Mouse (Mus musculus): ENCODE measurements around the gene Fth1. TPM values are rescaled to one million over a fixed set of nuclear protein-coding genes. Genes with fewer than 3 reads are reported as not detected.
A peak's percentile ranks its signal among the peaks of the same experiment; 100 is the strongest.

Fth1 gene
- total and polyA plus RNA-seq, 2 experiments from 2014 or later, result 443 to 2,616 TPM

- H3K4me3 ChIP-seq (ENCODE audit: low read length), result no peak overlapping the region
- no peaks in the 10 kb centered on the region for H3K4me1 ChIP-seq (ENCODE audit: insufficient read depth, low read length)
- DNase-seq (ENCODE audit: low spot score), result no peak
- H3K9me3 ChIP-seq (ENCODE audit: low read length), result no peaks in the 10 kb centered on the region
- no peak overlapping the region for H3K9ac ChIP-seq (replicated peaks; ENCODE audit: low read length)
- no peak for ATAC-seq
- no peak overlapping the region for H3K27ac ChIP-seq
- TF ChIP-seq CTCF (IDR thresholded peaks at IDR 0.05; ENCODE audit: low read depth), result no peak
- H3K27me3 ChIP-seq (ENCODE audit: insufficient read depth, low read length), result no peaks in the 10 kb centered on the region
- WGBS, result 54% methylated on average over 7 of the region's 7 CpGs
- no peaks in the 10 kb centered on the region for H3K36me3 ChIP-seq (ENCODE audit: insufficient read depth, low read length)
- no peak overlapping the region for H3K4me2 ChIP-seq (ENCODE audit: low read depth, low read length)
These were observed 40.6 kb upstream of the Fth1 start for GRCm38 (mm10) chr19:9939841-9940240.

DNA sequence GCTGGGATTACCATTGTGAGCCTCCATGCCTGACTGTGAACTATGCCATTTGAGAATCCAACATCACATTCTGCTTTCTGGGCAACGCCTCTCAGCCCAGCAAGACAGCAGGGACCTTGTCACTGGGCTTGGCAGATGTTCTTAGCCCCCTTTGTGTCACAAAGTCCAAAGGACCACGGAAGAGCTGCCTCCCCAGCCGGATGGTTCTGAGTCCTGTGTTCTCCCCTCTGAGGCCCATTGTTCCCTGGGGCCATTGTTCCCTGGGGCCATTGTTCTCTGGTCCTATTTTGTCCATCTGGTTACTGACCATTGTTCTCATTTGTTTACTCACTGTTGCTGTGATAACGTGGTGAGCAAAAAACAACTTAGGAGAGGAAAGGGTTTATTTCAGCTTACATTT, 39.5 kb upstream of the Fth1 start:
- Histone ChIP-seq H3K4me3 (ENCODE audit: low read length) (no peak overlapping the region), H3K9me3 (ENCODE audit: low read length) (no peaks in the 10 kb centered on the region), H3K36me3 (ENCODE audit: insufficient read depth, low read length) (no peaks in the 10 kb centered on the region), H3K9ac (replicated peaks; ENCODE audit: low read length) (no peak overlapping the region), H3K27ac (no peak overlapping the region), H3K4me1 (ENCODE audit: insufficient read depth, low read length) (no peaks in the 10 kb centered on the region), H3K4me2 (ENCODE audit: low read depth, low read length) (no peak overlapping the region), H3K27me3 (ENCODE audit: insufficient read depth, low read length) (no peaks in the 10 kb centered on the region)
- no peak for DNase-seq (ENCODE audit: low spot score)
- 7% methylated on average over 4 of the region's 4 CpGs for WGBS
- TF ChIP-seq CTCF (IDR thresholded peaks at IDR 0.05; ENCODE audit: low read depth), result no peak
- ATAC-seq, result peak; percentile 29; the same call in 1 of the 2 replicates

DNA sequence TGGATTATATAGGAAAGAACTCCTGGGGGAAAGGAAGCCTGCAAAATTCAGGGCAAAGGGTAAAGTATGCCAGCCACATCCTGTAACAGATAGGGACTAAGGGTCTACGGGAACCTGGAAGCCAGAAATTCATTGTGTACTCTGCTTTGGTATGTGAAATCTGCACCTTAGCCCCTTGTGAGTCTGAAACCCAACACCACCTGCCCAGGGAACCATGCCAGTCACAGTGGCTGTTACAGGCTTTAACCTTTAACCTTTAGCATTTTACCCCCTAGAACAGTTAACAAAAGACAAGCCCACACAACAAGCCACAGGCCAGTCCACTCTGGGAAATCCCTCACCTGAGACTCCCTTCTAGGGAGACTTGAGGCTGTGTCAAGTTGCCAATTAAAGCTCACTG, 38.6 kb upstream of the Fth1 start:
- Histone ChIP-seq H3K9me3 (ENCODE audit: low read length) (no peaks in the 10 kb centered on the region), H3K4me1 (ENCODE audit: insufficient read depth, low read length) (no peaks in the 10 kb centered on the region), H3K36me3 (ENCODE audit: insufficient read depth, low read length) (no peaks in the 10 kb centered on the region), H3K27me3 (ENCODE audit: insufficient read depth, low read length) (no peaks in the 10 kb centered on the region), H3K4me3 (ENCODE audit: low read length) (no peak overlapping the region), H3K4me2 (ENCODE audit: low read depth, low read length) (no peak overlapping the region), H3K27ac (no peak overlapping the region), H3K9ac (replicated peaks; ENCODE audit: low read length) (no peak overlapping the region)
- WGBS, result 64% methylated on average over 1 of the region's 1 CpGs
- ATAC-seq (no peak), DNase-seq (ENCODE audit: low spot score) (no peak)
- TF ChIP-seq CTCF (IDR thresholded peaks at IDR 0.05; ENCODE audit: low read depth), result no peak

GRCm38 (mm10) chr19:9942539-9943533, 37.6 kb upstream of the Fth1 start:
- WGBS, result 62% methylated on average over 10 of the region's 10 CpGs
- TF ChIP-seq CTCF (IDR thresholded peaks at IDR 0.05; ENCODE audit: low read depth), result no peak
- Histone ChIP-seq H3K9ac (replicated peaks; ENCODE audit: low read length) (no peak overlapping the region), H3K27me3 (ENCODE audit: insufficient read depth, low read length) (no peaks in the 10 kb centered on the region), H3K4me3 (ENCODE audit: low read length) (no peak overlapping the region), H3K9me3 (ENCODE audit: low read length) (no peaks in the 10 kb centered on the region), H3K36me3 (ENCODE audit: insufficient read depth, low read length) (no peaks in the 10 kb centered on the region), H3K27ac (no peak overlapping the region; the same call in 1 of the 2 replicates), H3K4me1 (ENCODE audit: insufficient read depth, low read length) (no peaks in the 10 kb centered on the region), H3K4me2 (ENCODE audit: low read depth, low read length) (no peak overlapping the region)
- ATAC-seq (no peak), DNase-seq (ENCODE audit: low spot score) (no peak)

GRCm38 (mm10) chr19:9945800-9946564, 34.4 kb upstream of the Fth1 start:
- Histone ChIP-seq H3K4me3 (ENCODE audit: low read length) (no peak overlapping the region), H3K4me1 (ENCODE audit: insufficient read depth, low read length) (no peaks in the 10 kb centered on the region), H3K27me3 (ENCODE audit: insufficient read depth, low read length) (no peaks in the 10 kb centered on the region), H3K36me3 (ENCODE audit: insufficient read depth, low read length) (no peaks in the 10 kb centered on the region), H3K9me3 (ENCODE audit: low read length) (no peaks in the 10 kb centered on the region), H3K9ac (replicated peaks; ENCODE audit: low read length) (no peak overlapping the region), H3K27ac (no peak overlapping the region), H3K4me2 (ENCODE audit: low read depth, low read length) (no peak overlapping the region)
- 90% methylated on average over 8 of the region's 8 CpGs for WGBS
- no peak for DNase-seq (ENCODE audit: low spot score)
- TF ChIP-seq CTCF (IDR thresholded peaks at IDR 0.05; ENCODE audit: low read depth), result no peak
- ATAC-seq, result no peak

DNA sequence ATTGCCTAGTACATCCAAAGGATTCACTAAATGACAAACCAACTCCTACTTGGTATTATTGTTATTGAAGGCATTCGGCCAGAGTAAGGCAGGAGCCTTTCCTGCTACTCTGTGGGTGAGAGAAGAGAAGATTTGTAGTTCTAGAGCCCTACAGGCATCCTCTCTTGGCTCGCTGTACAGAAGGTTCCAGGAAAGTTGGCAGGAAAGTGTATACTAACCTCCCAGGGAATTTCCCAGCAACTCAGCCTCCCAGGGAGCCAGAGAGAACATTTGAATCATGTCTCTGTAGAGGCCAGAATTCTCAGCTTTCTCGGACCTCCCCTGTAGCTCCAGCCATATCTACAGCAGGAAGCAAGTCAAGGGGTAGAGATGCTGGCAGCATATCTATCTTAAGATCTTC, 33.4 kb upstream of the Fth1 start:
- no peaks in the 10 kb centered on the region for H3K4me1 ChIP-seq (ENCODE audit: insufficient read depth, low read length)

More for the DNA sequence above, 33.4 kb upstream of the Fth1 start:
- DNase-seq (ENCODE audit: low spot score) (no peak), ATAC-seq (no peak)
- H3K4me3 ChIP-seq (ENCODE audit: low read length), result no peak overlapping the region
- H3K27me3 ChIP-seq (ENCODE audit: insufficient read depth, low read length), result no peaks in the 10 kb centered on the region
- no peak overlapping the region for H3K4me2 ChIP-seq (ENCODE audit: low read depth, low read length)
- no peaks in the 10 kb centered on the region for H3K9me3 ChIP-seq (ENCODE audit: low read length)
- H3K36me3 ChIP-seq (ENCODE audit: insufficient read depth, low read length), result no peaks in the 10 kb centered on the region
- 71% methylated on average over 3 of the region's 3 CpGs for WGBS
- no peak overlapping the region for H3K27ac ChIP-seq
- H3K9ac ChIP-seq (replicated peaks; ENCODE audit: low read length), result no peak overlapping the region
- TF ChIP-seq CTCF (IDR thresholded peaks at IDR 0.05; ENCODE audit: low read depth), result no peak
